Mouse (Mus musculus): ENCODE measurements around the gene Slit1.

DNA sequence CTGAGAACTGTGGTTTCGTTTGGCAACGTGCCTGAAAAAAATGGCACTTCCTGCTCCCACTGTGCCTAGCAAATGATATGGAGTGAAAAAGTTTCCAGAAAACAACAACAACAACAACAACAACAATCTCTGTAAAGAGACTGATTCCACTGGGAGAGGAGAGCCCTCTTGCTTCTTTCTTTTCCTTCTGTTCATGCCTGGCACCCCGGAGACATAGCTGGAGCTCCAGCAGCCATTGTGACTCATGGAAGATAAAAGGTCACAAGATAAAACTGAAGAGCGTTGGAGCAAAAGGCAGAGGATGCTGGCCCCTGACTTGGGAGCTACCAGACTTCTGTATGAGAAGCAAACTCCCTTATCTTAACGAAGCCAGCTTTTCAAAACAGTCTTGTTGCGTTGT lies 75.9 kb downstream of the Slit1 start:
- no peak for TF ChIP-seq CTCF (IDR thresholded peaks at IDR 0.05; ENCODE audit: insufficient read depth, low read depth, low read length)
- TF ChIP-seq POLR2A (IDR thresholded peaks at IDR 0.05; ENCODE audit: insufficient read depth, low read depth, low read length), result no peak
